8 mouse cellular contexts compared by ENCODE assay signal in genomic region chr15:27467641-27468040, GRCm38 (mm10). TPM values are rescaled to one million over a fixed set of nuclear protein-coding genes. Genes with fewer than 3 reads are reported as not detected.
A peak's percentile ranks its signal among the peaks of the same experiment; 100 is the strongest.
DNase-seq lines count a peak whose midpoint lies in the region; ATAC-seq and TF ChIP-seq lines count a peak whose summit lies in the region.

No protein-coding gene starts in this region.

- H3K36me3 ChIP-seq in heart, embryonic 10.5 days, result 0 out of 2 replicates have a peak, but pooled peaks cover 4% of the 10 kb centered on the region
- no peaks in the 10 kb centered on the region for H3K36me3 ChIP-seq in ES-Bruce4 (ENCODE audit: control insufficient read depth, insufficient read depth, low read length, poor library complexity, severe bottlenecking)
- no peaks in the 10 kb centered on the region for H3K36me3 ChIP-seq in embryonic facial prominence, embryonic 14.5 days (ENCODE audit: control insufficient read depth, insufficient read depth, low read length)
- H3K36me3 ChIP-seq in intestine, embryonic 15.5 days, result no peaks in the 10 kb centered on the region

- no peak for TF ChIP-seq POLR2A in ES-Bruce4 (IDR thresholded peaks at IDR 0.05; ENCODE audit: insufficient read depth, low read length)

- intact Hi-C loops in heart, postnatal 36 days (cut with DNase I), result loop anchor here (2.0 to 10.0 kb wide), 6 partner anchors 35 to 165 kb away; partner anchors contain the start of gene Otulin

- no peaks in the 10 kb centered on the region for H3K9me3 ChIP-seq in heart, embryonic 10.5 days
- no peaks in the 10 kb centered on the region for H3K9me3 ChIP-seq in ES-Bruce4 (replicated peaks; ENCODE audit: control insufficient read depth, insufficient read depth, low read length, poor library complexity, severe bottlenecking)
- no peaks in the 10 kb centered on the region for H3K9me3 ChIP-seq in embryonic facial prominence, embryonic 14.5 days (ENCODE audit: control insufficient read depth, low read length)
- no peaks in the 10 kb centered on the region for H3K9me3 ChIP-seq in intestine, embryonic 15.5 days

- H3K9ac ChIP-seq in ES-Bruce4 (ENCODE audit: low read depth, poor library complexity, severe bottlenecking), result peak overlapping the region; percentile 95; the same call in 1 of the 2 replicates
- H3K9ac ChIP-seq in embryonic facial prominence, embryonic 14.5 days (ENCODE audit: low read depth, low read length), result 0 out of 2 replicates have a peak overlapping the region, but pooled peaks have one; percentile 81
- H3K9ac ChIP-seq in intestine, embryonic 15.5 days, result 0 out of 2 replicates have a peak overlapping the region, but pooled peaks have one; percentile 77

- no peak for TF ChIP-seq CTCF in ES-Bruce4 (IDR thresholded peaks at IDR 0.05; ENCODE audit: low read depth, low read length)

- peak overlapping the region; percentile 81 for H3K4me3 ChIP-seq in heart, embryonic 10.5 days
- peak overlapping the region; percentile 14; the same call in 1 of the 2 replicates for H3K4me3 ChIP-seq in ES-Bruce4 (ENCODE audit: low read depth, low read length)
- H3K4me3 ChIP-seq in embryonic facial prominence, embryonic 14.5 days (ENCODE audit: low read depth, low read length), result peak overlapping the region; percentile 80
- peak overlapping the region; percentile 76 for H3K4me3 ChIP-seq in intestine, embryonic 15.5 days (replicated peaks)

- no peaks in the 10 kb centered on the region for H3K27me3 ChIP-seq in heart, embryonic 10.5 days (ENCODE audit: insufficient read depth, poor library complexity, severe bottlenecking)
- no peaks in the 10 kb centered on the region for H3K27me3 ChIP-seq in ES-Bruce4 (ENCODE audit: control insufficient read depth, insufficient read depth, low read length, poor library complexity, severe bottlenecking)
- H3K27me3 ChIP-seq in embryonic facial prominence, embryonic 14.5 days (replicated peaks; ENCODE audit: control insufficient read depth, insufficient read depth, low read length), result no peaks in the 10 kb centered on the region
- H3K27me3 ChIP-seq in intestine, embryonic 15.5 days (replicated peaks), result no peaks in the 10 kb centered on the region

- 0 out of 2 replicates have a peak overlapping the region, but pooled peaks have one; percentile 7 for H3K27ac ChIP-seq in heart, embryonic 10.5 days
- H3K27ac ChIP-seq in ES-Bruce4 (ENCODE audit: insufficient read depth, low read length), result no peak overlapping the region
- no peak overlapping the region for H3K27ac ChIP-seq in embryonic facial prominence, embryonic 14.5 days (replicated peaks; ENCODE audit: low read depth, low read length)
- no peak overlapping the region for H3K27ac ChIP-seq in intestine, embryonic 15.5 days

- no peak for ATAC-seq in embryonic facial prominence, embryonic 14.5 days (ENCODE audit: low read depth)
- no peak for ATAC-seq in intestine, embryonic 15.5 days

- no peak for TF ChIP-seq EP300 in ES-Bruce4 (IDR thresholded peaks at IDR 0.05; ENCODE audit: insufficient read depth, low read depth, low read length)

- DNase-seq in heart, embryonic 10.5 days (ENCODE audit: low spot score), result no peak
- no peak for DNase-seq in heart, postnatal 36 days
- DNase-seq in embryonic facial prominence, embryonic 14.5 days (ENCODE audit: low spot score), result no peak
- peak; percentile 23 for DNase-seq in neural tube, embryonic 10.5 days (ENCODE audit: extremely low spot score, low spot score)
- DNase-seq in gastrocnemius, adult 8-10 months (ENCODE audit: low spot score in 2 of 2), result no peak
- DNase-seq in kidney, adult 18-20 months, result no peak

- H3K4me1 ChIP-seq in heart, embryonic 10.5 days, result peaks cover 4% of the 10 kb centered on the region
- H3K4me1 ChIP-seq in ES-Bruce4 (ENCODE audit: control insufficient read depth, insufficient read depth, low read length), result no peaks in the 10 kb centered on the region
- peaks cover 4% of the 10 kb centered on the region; the same call in 1 of the 2 replicates for H3K4me1 ChIP-seq in embryonic facial prominence, embryonic 14.5 days (ENCODE audit: control insufficient read depth, insufficient read depth, low read length)
- no peaks in the 10 kb centered on the region for H3K4me1 ChIP-seq in intestine, embryonic 15.5 days (replicated peaks)

- 10% methylated on average over 7 of the region's 7 CpGs for WGBS in heart, embryonic 10.5 days
- 12% methylated on average over 7 of the region's 7 CpGs for WGBS in embryonic facial prominence, embryonic 14.5 days
- WGBS in intestine, embryonic 15.5 days, result 23% methylated on average over 7 of the region's 7 CpGs

- H3K4me2 ChIP-seq in embryonic facial prominence, embryonic 14.5 days (ENCODE audit: low read depth, low read length), result peak overlapping the region; percentile 83
- peak overlapping the region; percentile 91 for H3K4me2 ChIP-seq in intestine, embryonic 15.5 days (replicated peaks)

RNA-seq across cellular contexts. Expression of gene Ank, which starts 1.2 kb away (rescaled TPM):
- 8.4 and 11.0 TPM in 2 replicates for polyA plus RNA-seq in heart, embryonic 10.5 days (2016; fragmentation: Nextera tagmentation; extraction: Ambion mirVana)
- total RNA-seq in heart, postnatal 36 days (2021), result 100 to 1,000 TPM; 188 to 201 TPM
- polyA plus RNA-seq in ES-Bruce4 (2011; ENCODE audit: insufficient read depth, insufficient read length, low read depth, missing spikeins), result 9.7 and 12.6 TPM in 2 replicates
- polyA plus RNA-seq in embryonic facial prominence, embryonic 14.5 days (2014; fragmentation: Nextera tagmentation; extraction: Ambion mirVana), result 15.5 and 18.0 TPM in 2 replicates
- 15.9 and 16.7 TPM in 2 replicates for polyA plus RNA-seq in intestine, embryonic 15.5 days (2015; fragmentation: Nextera tagmentation; extraction: Ambion mirVana)
- 100 to 1,000 TPM; 126 to 164 (median 145) TPM for total RNA-seq in gastrocnemius, adult 8-10 months (2022)

Comparison
In these comparisons a context has a peak if more than half of its experiments do, and no peak if none do; other contexts are left out.
1. H3K4me3 ChIP-seq: peak in every context shown above with its lines; median percentile 81 in heart, embryonic 10.5 days; 80 in embryonic facial prominence, embryonic 14.5 days; 76 in intestine, embryonic 15.5 days; 14 in ES-Bruce4.